Mouse (Mus musculus) intestine, embryonic 15.5 days (tissue): ENCODE measurements around the gene Slc41a2. TPM values are rescaled to one million over a fixed set of nuclear protein-coding genes. Genes with fewer than 3 reads are reported as not detected.
"Not testable (repeated sequence)": the region's sequence is repeated elsewhere in the genome, so short reads cannot be mapped to it uniquely, and the experiment has no call there.

Experiments
- ATAC-seq: fragments of 200-750 bp; cut with Nextera tagmentation; 2 replicates; pipeline ENCODE4 v1.8.0; 2017; ENCODE audit warnings: moderate TSS enrichment, moderate library complexity
- H3K27ac ChIP-seq: fragments of 300-500 bp; sonication (generic); 2 replicates; pipeline ENCODE4 v1.5.1; 2015; ENCODE audit warnings: mild to moderate bottlenecking, inconsistent platforms
- H3K27me3 ChIP-seq: fragments of 300-500 bp; sonication (generic); replicated peaks from 2 replicates; pipeline ENCODE4 v1.6.1; 2015; ENCODE audit warnings: inconsistent platforms
- H3K36me3 ChIP-seq: fragments of 300-500 bp; sonication (generic); 2 replicates; pipeline ENCODE4 v1.6.1; 2015; ENCODE audit warnings: inconsistent platforms
- H3K4me1 ChIP-seq: fragments of 300-500 bp; sonication (generic); replicated peaks from 2 replicates; pipeline ENCODE4 v1.6.1; 2015; ENCODE audit warnings: inconsistent platforms
- H3K4me2 ChIP-seq: fragments of 300-500 bp; sonication (generic); replicated peaks from 2 replicates; pipeline ENCODE4 v1.6.1; 2015; ENCODE audit warnings: mild to moderate bottlenecking, inconsistent platforms
- H3K4me3 ChIP-seq: fragments of 300-500 bp; sonication (generic); replicated peaks from 2 replicates; pipeline ENCODE4 v1.5.1; 2015; ENCODE audit warnings: inconsistent platforms
- H3K9ac ChIP-seq: fragments of 300-500 bp; sonication (generic); 2 replicates; pipeline ENCODE4 v1.6.1; 2015; ENCODE audit warnings: inconsistent platforms
- H3K9me3 ChIP-seq: fragments of 300-500 bp; sonication (generic); 2 replicates; pipeline ENCODE4 v1.6.1; 2016; ENCODE audit warnings: inconsistent platforms
- WGBS: fragments of 180-500 bp; shearing (Covaris S2); methylation state at CpG from one replicate; pipeline ENCODE4 v1.1.7; 2015; 5-methylcytosine and 5-hydroxymethylcytosine counted together
- polyA plus RNA-seq: library from polyadenylated mRNA; unstranded; fragments of >200 nt; fragmentation: Nextera tagmentation; extraction: Ambion mirVana; gene quantifications from 2 replicates; pipeline ENCODE4 v1.2.1, GENCODE M21; 2015

Slc41a2 gene
- polyA plus RNA-seq, result 0.72 and 0.73 TPM in 2 replicates

DNA sequence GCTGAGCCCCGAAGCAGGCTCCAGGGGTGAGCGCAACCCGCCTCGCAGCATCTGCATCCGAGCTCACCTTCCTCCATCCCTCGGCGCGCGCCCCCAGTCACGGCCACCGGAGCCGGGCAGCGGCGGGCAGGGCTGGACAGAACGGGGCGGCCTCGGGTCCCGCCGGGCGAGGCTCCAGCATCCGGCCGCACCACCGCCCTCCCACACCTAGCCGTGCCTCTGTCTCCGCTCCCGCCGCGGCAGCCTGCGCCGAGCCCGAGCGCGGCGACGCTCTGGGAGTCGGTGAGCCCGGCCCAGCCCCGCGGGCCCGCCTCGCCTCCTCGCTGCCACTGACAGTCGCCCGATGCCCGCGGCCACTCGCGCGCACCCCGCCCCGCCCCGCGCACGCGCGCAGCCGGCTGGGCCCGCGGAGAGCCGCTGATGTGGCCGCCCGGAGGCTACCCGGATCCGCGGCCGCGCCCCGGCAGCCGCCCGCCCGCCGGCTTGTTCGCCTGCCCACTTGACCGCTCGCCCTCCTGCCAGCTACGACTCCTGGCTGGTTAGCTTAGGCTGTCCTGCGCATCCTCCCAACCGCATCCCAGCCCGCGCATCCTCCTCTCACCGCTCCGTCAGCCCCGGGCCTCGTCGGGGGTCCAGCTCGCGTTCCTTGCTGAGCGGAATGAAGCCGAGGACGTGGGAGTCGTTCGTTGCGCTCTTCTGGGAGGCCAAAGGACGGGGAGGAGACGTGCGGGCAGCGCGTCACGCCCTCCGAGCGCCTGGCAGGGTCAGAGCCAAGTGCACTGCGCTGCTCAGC lies at the start of gene Slc41a2:
Gene Slc41a2, minus strand, starts transcription at position 724 of the 793 bp plus-strand sequence.
- peak; percentile 83 for ATAC-seq
- Histone ChIP-seq H3K4me3 (peak within 1 kb of the TSS; percentile 58), H3K27me3 (peaks cover 28% of the 10 kb centered on the region), H3K9me3 (no peaks in the 10 kb centered on the region), H3K9ac (peak within 1 kb of the TSS; percentile 58), H3K36me3 (no peaks in the 10 kb centered on the region), H3K4me2 (peak within 1 kb of the TSS; percentile 99), H3K4me1 (peaks cover 8% of the 10 kb centered on the region), H3K27ac (peak within 1 kb of the TSS; percentile 32; the same call in 1 of the 2 replicates)
- WGBS, result under 1% methylated on average over 90 of the region's 102 CpGs

DNA sequence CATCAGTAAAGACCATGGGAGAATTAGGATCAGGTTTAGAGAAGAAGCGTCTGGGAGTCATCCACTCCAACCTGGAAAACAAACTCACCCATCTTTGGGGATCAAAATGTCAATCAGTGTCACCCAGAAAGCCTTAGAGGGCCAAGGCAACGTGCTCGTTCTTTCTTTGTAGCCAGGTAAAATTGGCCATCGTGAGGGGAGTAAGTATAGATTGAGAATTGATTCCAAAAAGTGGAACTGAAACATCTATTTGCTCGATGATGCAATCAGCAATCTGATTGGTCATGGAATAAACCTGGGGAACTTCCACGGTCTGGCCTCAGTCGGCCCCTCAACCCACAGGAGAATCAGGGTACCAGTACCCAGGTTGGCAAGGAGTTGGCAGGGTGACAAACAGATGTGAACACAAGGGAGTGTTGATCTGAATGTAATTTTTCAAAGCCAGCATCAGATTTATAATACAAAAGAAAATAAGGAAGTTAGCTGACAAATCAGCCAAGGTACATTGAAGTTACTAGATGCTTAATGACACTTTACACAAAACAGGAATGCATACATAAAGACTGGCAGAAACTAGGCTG lies 47.7 kb upstream of the Slc41a2 start:
- Histone ChIP-seq H3K4me2 (no peak overlapping the region), H3K4me3 (no peak overlapping the region), H3K27ac (no peak overlapping the region), H3K4me1 (no peaks in the 10 kb centered on the region), H3K9ac (no peak overlapping the region), H3K36me3 (0 out of 2 replicates have a peak, but pooled peaks cover 4% of the 10 kb centered on the region), H3K9me3 (no peaks in the 10 kb centered on the region), H3K27me3 (no peaks in the 10 kb centered on the region)
- WGBS, result 92% methylated on average over 7 of the region's 7 CpGs
- ATAC-seq, result no peak

DNA sequence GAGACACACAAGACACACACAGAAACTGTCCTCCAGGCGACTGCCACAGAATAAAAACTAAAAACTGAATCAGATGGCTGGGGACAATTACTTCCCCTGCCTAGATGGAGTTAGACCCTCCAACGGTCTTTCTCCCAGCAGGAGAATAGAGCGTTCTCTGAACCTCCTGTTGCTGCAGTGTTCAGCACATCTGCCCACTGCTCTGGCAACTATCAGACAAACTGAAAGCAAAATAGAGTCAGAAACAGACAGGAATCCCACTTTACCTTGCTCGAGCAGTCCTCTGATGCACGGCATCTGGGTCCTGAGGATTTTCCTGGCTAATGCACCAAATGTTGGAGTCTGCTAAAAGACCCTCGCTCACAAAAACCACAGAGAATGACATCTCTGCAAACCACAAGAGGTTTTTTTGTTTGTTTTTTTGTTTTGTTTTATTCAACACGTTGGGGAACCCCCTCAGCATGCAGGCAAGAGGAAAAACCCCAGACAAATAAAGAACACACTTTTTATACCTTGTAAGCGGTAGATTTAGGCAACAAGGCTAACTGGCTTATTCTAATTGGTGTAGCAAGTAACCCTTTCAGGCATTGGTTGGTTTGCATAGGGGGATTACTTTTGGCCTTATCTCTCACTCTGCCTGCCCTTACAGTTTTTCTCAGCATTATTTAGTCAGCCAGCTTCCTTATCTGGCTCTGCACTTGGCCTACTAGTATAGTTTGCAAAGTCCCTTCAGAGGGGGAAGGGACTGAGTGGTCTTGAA lies 47.0 kb upstream of the Slc41a2 start:
- no peak for ATAC-seq
- Histone ChIP-seq H3K27me3 (no peaks in the 10 kb centered on the region), H3K4me2 (no peak overlapping the region), H3K9ac (no peak overlapping the region), H3K27ac (no peak overlapping the region), H3K4me1 (no peaks in the 10 kb centered on the region), H3K4me3 (no peak overlapping the region), H3K9me3 (no peaks in the 10 kb centered on the region), H3K36me3 (0 out of 2 replicates have a peak, but pooled peaks cover 4% of the 10 kb centered on the region)
- 86% methylated on average over 8 of the region's 8 CpGs for WGBS

- no peaks in the 10 kb centered on the region for H3K4me1 ChIP-seq
- no peak overlapping the region for H3K4me3 ChIP-seq
- no peak overlapping the region for H3K9ac ChIP-seq
- H3K36me3 ChIP-seq, result 0 out of 2 replicates have a peak, but pooled peaks cover 4% of the 10 kb centered on the region
- H3K27me3 ChIP-seq, result no peaks in the 10 kb centered on the region
- no peaks in the 10 kb centered on the region for H3K9me3 ChIP-seq
- 93% methylated on average over 13 of the region's 13 CpGs for WGBS
- H3K4me2 ChIP-seq, result no peak overlapping the region
- no peak for ATAC-seq
- no peak overlapping the region for H3K27ac ChIP-seq
These were observed 46.2 kb upstream of the Slc41a2 start for GRCm38 (mm10) chr10:83383863-83384262.

GRCm38 (mm10) chr10:83382988-83383387 lies 45.3 kb upstream of the Slc41a2 start:
- Histone ChIP-seq H3K27me3 (no peaks in the 10 kb centered on the region), H3K4me2 (no peak overlapping the region), H3K4me1 (no peaks in the 10 kb centered on the region), H3K4me3 (no peak overlapping the region), H3K36me3 (0 out of 2 replicates have a peak, but pooled peaks cover 4% of the 10 kb centered on the region), H3K27ac (no peak overlapping the region), H3K9ac (no peak overlapping the region), H3K9me3 (no peaks in the 10 kb centered on the region)
- WGBS, result 75% methylated on average over 2 of the region's 2 CpGs
- ATAC-seq, result no peak

- 80% methylated on average over 4 of the region's 4 CpGs for WGBS
- no peak overlapping the region for H3K9ac ChIP-seq
- H3K4me2 ChIP-seq, result no peak overlapping the region
- no peaks in the 10 kb centered on the region for H3K4me1 ChIP-seq
- H3K27me3 ChIP-seq, result no peaks in the 10 kb centered on the region
- H3K9me3 ChIP-seq, result no peaks in the 10 kb centered on the region
- H3K4me3 ChIP-seq, result no peak overlapping the region
- 0 out of 2 replicates have a peak, but pooled peaks cover 4% of the 10 kb centered on the region for H3K36me3 ChIP-seq
- no peak overlapping the region for H3K27ac ChIP-seq
- no peak for ATAC-seq
These were observed 44.8 kb upstream of the Slc41a2 start for GRCm38 (mm10) chr10:83382528-83382927.

- no peaks in the 10 kb centered on the region for H3K27me3 ChIP-seq
- H3K4me1 ChIP-seq, result no peaks in the 10 kb centered on the region
- H3K4me3 ChIP-seq, result no peak overlapping the region
- 0 out of 2 replicates have a peak, but pooled peaks cover 4% of the 10 kb centered on the region for H3K36me3 ChIP-seq
- no peak overlapping the region for H3K27ac ChIP-seq
- no peak for ATAC-seq
- H3K9ac ChIP-seq, result no peak overlapping the region
- H3K9me3 ChIP-seq, result no peaks in the 10 kb centered on the region
- 92% methylated on average over 2 of the region's 2 CpGs for WGBS
- no peak overlapping the region for H3K4me2 ChIP-seq
These were observed 42.8 kb upstream of the Slc41a2 start for GRCm38 (mm10) chr10:83380501-83380900.

DNA sequence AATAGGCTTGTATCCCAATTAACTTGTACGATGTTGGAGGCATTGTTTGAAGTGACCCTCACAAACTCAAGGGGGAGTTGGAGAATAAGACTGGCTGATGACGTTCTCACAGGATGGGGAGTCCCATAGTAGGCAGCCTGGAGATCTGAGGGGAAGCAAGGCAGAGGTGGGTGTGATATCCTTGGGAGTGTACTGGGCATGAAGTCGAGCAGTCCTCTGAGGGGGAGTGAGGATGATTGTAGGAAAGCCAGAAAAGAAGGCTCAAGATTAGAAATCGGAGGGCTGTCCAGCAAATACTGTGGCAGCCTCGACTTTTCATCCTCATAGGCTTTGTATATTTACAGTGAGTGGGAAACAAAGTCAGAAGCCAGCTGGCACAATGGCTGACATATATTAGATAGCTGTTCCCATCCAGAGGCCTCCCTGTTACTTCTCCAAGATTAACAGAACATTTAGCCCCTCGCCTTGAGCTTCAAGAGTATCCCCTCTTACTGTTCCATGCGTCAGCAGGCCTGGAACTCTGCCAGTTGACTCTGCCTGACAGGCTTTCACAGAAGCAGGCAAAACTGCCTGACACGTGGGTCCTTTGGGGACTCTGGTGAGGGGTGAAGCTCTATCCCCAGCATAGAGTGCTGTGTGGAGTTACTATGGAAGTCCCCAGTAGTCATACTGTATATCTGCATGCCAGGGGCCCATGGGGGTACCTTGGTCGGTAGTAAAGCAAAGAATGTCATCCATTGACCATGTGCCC lies 40.6 kb upstream of the Slc41a2 start:
- Histone ChIP-seq H3K4me2 (no peak overlapping the region), H3K36me3 (0 out of 2 replicates have a peak, but pooled peaks cover 3% of the 10 kb centered on the region), H3K9ac (no peak overlapping the region), H3K4me1 (no peaks in the 10 kb centered on the region), H3K9me3 (no peaks in the 10 kb centered on the region), H3K27ac (no peak overlapping the region), H3K27me3 (no peaks in the 10 kb centered on the region), H3K4me3 (no peak overlapping the region)
- 68% methylated on average over 9 of the region's 9 CpGs for WGBS
- ATAC-seq, result no peak

- Histone ChIP-seq H3K4me3 (no peak overlapping the region), H3K4me2 (no peak overlapping the region), H3K4me1 (no peaks in the 10 kb centered on the region), H3K36me3 (0 out of 2 replicates have a peak, but pooled peaks cover 3% of the 10 kb centered on the region), H3K27ac (no peak overlapping the region), H3K9me3 (no peaks in the 10 kb centered on the region), H3K9ac (no peak overlapping the region), H3K27me3 (no peaks in the 10 kb centered on the region)
- ATAC-seq, result no peak
- WGBS, result 90% methylated on average over 8 of the region's 8 CpGs
These were observed 39.4 kb upstream of the Slc41a2 start for GRCm38 (mm10) chr10:83376911-83377682.

DNA sequence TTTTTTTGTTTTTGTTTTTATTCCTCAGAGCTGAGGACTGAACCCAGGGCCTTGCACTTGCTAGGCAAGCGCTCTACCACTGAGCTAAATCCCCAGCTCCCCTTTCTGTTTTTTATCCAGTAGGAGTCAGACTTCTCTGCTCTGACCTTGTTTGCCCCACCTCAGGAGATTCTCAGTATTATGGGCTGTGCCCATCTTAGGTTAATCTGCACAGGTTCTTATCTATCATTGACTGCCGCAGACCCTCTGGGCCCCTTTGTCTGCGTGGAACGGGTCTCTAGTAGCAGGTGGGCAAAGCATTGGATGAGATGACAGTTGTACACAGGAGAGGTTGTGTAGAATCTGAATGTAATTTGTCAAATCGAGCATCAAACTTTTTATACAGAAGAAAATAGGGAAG lies 37.8 kb upstream of the Slc41a2 start:
- not testable (repeated sequence) for ATAC-seq, H3K9me3 ChIP-seq, H3K4me1 ChIP-seq, H3K4me2 ChIP-seq, H3K36me3 ChIP-seq, H3K27me3 ChIP-seq, H3K4me3 ChIP-seq, H3K27ac ChIP-seq, H3K9ac ChIP-seq
- WGBS, result 88% methylated on average over 5 of the region's 5 CpGs

- no peak overlapping the region for H3K4me2 ChIP-seq
- no peak overlapping the region for H3K27ac ChIP-seq
- H3K27me3 ChIP-seq, result no peaks in the 10 kb centered on the region
- 63% methylated on average over 3 of the region's 3 CpGs for WGBS
- no peaks in the 10 kb centered on the region for H3K9me3 ChIP-seq
- H3K4me1 ChIP-seq, result no peaks in the 10 kb centered on the region
- 0 out of 2 replicates have a peak, but pooled peaks cover 3% of the 10 kb centered on the region for H3K36me3 ChIP-seq
- H3K9ac ChIP-seq, result no peak overlapping the region
- H3K4me3 ChIP-seq, result no peak overlapping the region
- peak; percentile 73 for ATAC-seq
These were observed 36.5 kb upstream of the Slc41a2 start for GRCm38 (mm10) chr10:83374045-83374656.
